Mouse (Mus musculus) heart, adult 2 months (tissue): ENCODE measurements at regions not wholly inside any gene's neighbourhood (a gene's known extent, or its start where the extent isn't known, plus 50 kb on each side); places are given as distances from the start of the nearest gene placed in this dataset.

Experiments used
- DNase-seq, 2 experiments: peaks; one replicate each; pipeline ENCODE4 v3.0.0; 2021
- H3K27ac ChIP-seq: fragments of 200-600 bp; 2 replicates; pipeline ENCODE4 v1.8.1; 2022
- H3K27me3 ChIP-seq: fragments of 200-500 bp; 2 replicates; pipeline ENCODE4 v1.6.1; 2012; ENCODE audit warnings: mild to moderate bottlenecking, low read length, inconsistent platforms, mixed read lengths; ENCODE audit not compliant: control insufficient read depth, insufficient read depth
- H3K36me3 ChIP-seq: fragments of 200-500 bp; 2 replicates; pipeline ENCODE4 v1.6.1; 2012; ENCODE audit warnings: low read length, inconsistent platforms; ENCODE audit not compliant: control insufficient read depth, insufficient read depth
- H3K4me1 ChIP-seq: fragments of 200-500 bp; 2 replicates; pipeline ENCODE4 v1.6.1; 2011; ENCODE audit warnings: low read length; ENCODE audit not compliant: control insufficient read depth, insufficient read depth
- H3K4me3 ChIP-seq: fragments of 200-600 bp; 2 replicates; pipeline ENCODE4 v1.8.1; 2022
- H3K79me2 ChIP-seq: fragments of 200-500 bp; replicated peaks from 2 replicates; pipeline ENCODE4 v1.6.1; 2012; ENCODE audit warnings: mild to moderate bottlenecking, inconsistent platforms, low read length, moderate library complexity, mixed read lengths; ENCODE audit not compliant: control insufficient read depth, insufficient read depth
- H3K9ac ChIP-seq: fragments of 200-500 bp; 2 replicates; pipeline ENCODE4 v1.6.1; 2012; ENCODE audit warnings: low read depth, mild to moderate bottlenecking, control low read depth, inconsistent platforms, low read length, mixed read lengths
- CTCF ChIP-seq: fragments of 200-600 bp; IDR thresholded peaks from 2 replicates; pipeline ENCODE4 v1.8.1; 2022; ENCODE audit warnings: antibody characterized with exemption, mild to moderate bottlenecking, moderate library complexity
- EP300 ChIP-seq: fragments of 200-500 bp; IDR thresholded peaks from 2 replicates; pipeline ENCODE4 v1.6.1; 2011; ENCODE audit warnings: low read depth, low read length, control low read depth; ENCODE audit not compliant: insufficient read depth
- POLR2A ChIP-seq: fragments of 200-500 bp; IDR thresholded peaks from 2 replicates; pipeline ENCODE4 v1.6.1; 2011; ENCODE audit warnings: mild to moderate bottlenecking, low read depth, low read length, control low read depth; ENCODE audit not compliant: insufficient read depth
- WGBS: fragments of 180-500 bp; shearing (Covaris S2); methylation state at CpG from one replicate; pipeline ENCODE4 v1.1.7; 2018; 5-methylcytosine and 5-hydroxymethylcytosine counted together
- intact Hi-C: fragments of 180-260 bp; cut with DNase I; formaldehyde crosslinking; loops from one replicate; pipeline ENCODE4 v1.15.1; 2025

GRCm38 (mm10) chr13:97832448-97832847 is 72.0 kb upstream of the Gm10260 start:
- DNase-seq = no peak
- WGBS = 91% methylated on average over 1 of the region's 1 CpGs
- Histone ChIP-seq H3K36me3 (no peaks in the 10 kb centered on the region), H3K27me3 (no peaks in the 10 kb centered on the region), H3K27ac (no peak overlapping the region), H3K9ac (no peak overlapping the region), H3K79me2 (no peaks in the 10 kb centered on the region), H3K4me3 (no peak overlapping the region), H3K4me1 (no peaks in the 10 kb centered on the region)
- intact Hi-C loops = no loop called here
- TF ChIP-seq POLR2A (no peak), CTCF (no peak), EP300 (no peak)

GRCm38 (mm10) chr13:97831839-97832238 is 71.4 kb upstream of the Gm10260 start:
- WGBS = 75% methylated on average over 5 of the region's 5 CpGs
- H3K27ac ChIP-seq = no peak overlapping the region
- H3K27me3 ChIP-seq = no peaks in the 10 kb centered on the region
- intact Hi-C loops = no loop called here
- DNase-seq = no peak
- no peaks in the 10 kb centered on the region for H3K79me2 ChIP-seq
- H3K36me3 ChIP-seq = no peaks in the 10 kb centered on the region
- no peak overlapping the region for H3K9ac ChIP-seq
- H3K4me3 ChIP-seq = no peak overlapping the region
- H3K4me1 ChIP-seq = no peaks in the 10 kb centered on the region
- TF ChIP-seq POLR2A (no peak), CTCF (no peak), EP300 (no peak)

GRCm38 (mm10) chr13:97829558-97829957 is 69.1 kb upstream of the Gm10260 start:
- Histone ChIP-seq H3K79me2 (no peaks in the 10 kb centered on the region), H3K27ac (no peak overlapping the region), H3K4me3 (no peak overlapping the region), H3K36me3 (no peaks in the 10 kb centered on the region), H3K4me1 (no peaks in the 10 kb centered on the region), H3K27me3 (no peaks in the 10 kb centered on the region), H3K9ac (no peak overlapping the region)
- WGBS = 66% methylated on average over 5 of the region's 5 CpGs
- no peak for TF ChIP-seq POLR2A
- no peak for TF ChIP-seq CTCF
- no peak for TF ChIP-seq EP300
- intact Hi-C loops = loop anchor here (5.0 kb wide), 1 partner anchor 72 kb away; no protein-coding TSS in a partner anchor
- no peak for DNase-seq

- Histone ChIP-seq H3K36me3 (no peaks in the 10 kb centered on the region), H3K79me2 (no peaks in the 10 kb centered on the region), H3K27me3 (no peaks in the 10 kb centered on the region), H3K27ac (no peak overlapping the region), H3K4me1 (no peaks in the 10 kb centered on the region), H3K9ac (no peak overlapping the region), H3K4me3 (no peak overlapping the region)
- TF ChIP-seq EP300 = no peak
- TF ChIP-seq POLR2A = no peak
- no peak for TF ChIP-seq CTCF
- DNase-seq = peak in 1 of 2 experiments; percentile 9
- 54% methylated on average over 22 of the region's 22 CpGs for WGBS
- intact Hi-C loops = loop anchor here (5.0 kb wide), 1 partner anchor 69 kb away; no protein-coding TSS in a partner anchor
These were observed 65.6 kb upstream of the Gm10260 start for GRCm38 (mm10) chr13:97825801-97826576.

GRCm38 (mm10) chr13:97825361-97825760 is 64.9 kb upstream of the Gm10260 start:
- no peaks in the 10 kb centered on the region for H3K27me3 ChIP-seq
- no peaks in the 10 kb centered on the region for H3K79me2 ChIP-seq
- no peak for DNase-seq
- H3K9ac ChIP-seq = no peak overlapping the region
- H3K27ac ChIP-seq = no peak overlapping the region
- intact Hi-C loops = loop anchor here (5.0 kb wide), 1 partner anchor 68 kb away; no protein-coding TSS in a partner anchor
- TF ChIP-seq CTCF (no peak), EP300 (no peak), POLR2A (no peak)
- no peak overlapping the region for H3K4me3 ChIP-seq
- H3K36me3 ChIP-seq = no peaks in the 10 kb centered on the region
- WGBS = 76% methylated on average over 3 of the region's 3 CpGs
- no peaks in the 10 kb centered on the region for H3K4me1 ChIP-seq

GRCm38 (mm10) chr13:97824071-97824716 is 63.8 kb upstream of the Gm10260 start:
- H3K36me3 ChIP-seq = no peaks in the 10 kb centered on the region
- TF ChIP-seq POLR2A (no peak), EP300 (no peak), CTCF (no peak)
- H3K4me1 ChIP-seq = no peaks in the 10 kb centered on the region
- 64% methylated on average over 20 of the region's 20 CpGs for WGBS
- H3K27ac ChIP-seq = no peak overlapping the region
- intact Hi-C loops = no loop called here
- no peak overlapping the region for H3K9ac ChIP-seq
- peak; percentile 18 to 38 for DNase-seq
- no peaks in the 10 kb centered on the region for H3K27me3 ChIP-seq
- no peak overlapping the region for H3K4me3 ChIP-seq
- no peaks in the 10 kb centered on the region for H3K79me2 ChIP-seq
